Mouse (Mus musculus) gastrocnemius, postnatal 4 days (tissue): Measurements from ENCODE around the gene Txn2. TPM values are rescaled to one million over a fixed set of nuclear protein-coding genes. Genes with fewer than 3 reads are reported as not detected.
"Not testable (repeated sequence)": the region's sequence is repeated elsewhere in the genome, so short reads cannot be mapped to it uniquely, and the experiment has no call there.

Experiments
- DNase-seq, 2 experiments: peaks; one replicate each; pipeline ENCODE4 v3.0.0; 2021 to 2022; ENCODE audit warnings: low spot score in 2 of 2, mixed read lengths in 2 of 2
- total RNA-seq, 2 experiments: library from RNA; stranded (reverse); gene quantifications; 2 replicates each; pipeline ENCODE4 v1.2.3; 2021

The Txn2 gene
- total RNA-seq, 2 experiments from 2014 or later: 152 to 157 TPM

GRCm38 (mm10) chr15:77881698-77882097 is 47.1 kb downstream of the Txn2 start:
- no peak for DNase-seq

- DNase-seq: no peak
Measured at GRCm38 (mm10) chr15:77880738-77881137, 48.1 kb downstream of the Txn2 start.

GRCm38 (mm10) chr15:77879756-77880155 is 49.0 kb downstream of the Txn2 start:
- DNase-seq: no peak

DNA sequence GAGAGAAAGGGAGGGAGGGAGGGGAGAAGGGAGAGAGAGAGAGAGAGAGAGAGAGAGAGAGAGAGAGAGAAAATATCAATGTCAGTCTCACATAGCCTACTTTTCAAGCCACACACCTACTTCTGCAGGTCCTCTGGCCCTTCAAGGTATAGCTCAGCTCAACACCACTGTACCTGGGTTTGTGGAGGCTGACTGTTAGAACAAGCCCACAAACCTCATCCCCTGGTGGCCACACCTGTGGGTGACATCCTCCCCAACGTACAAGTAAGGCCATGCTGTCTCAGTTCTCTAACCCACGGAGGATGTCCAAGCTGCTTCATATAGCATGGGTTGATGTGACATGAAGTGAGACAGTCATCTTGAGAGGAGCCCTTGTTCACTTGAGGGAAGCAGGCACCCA is 51.6 kb downstream of the Txn2 start:
- no peak for DNase-seq

- no peak for DNase-seq
Measured at GRCm38 (mm10) chr15:77876716-77877115, 52.1 kb downstream of the Txn2 start.

DNA sequence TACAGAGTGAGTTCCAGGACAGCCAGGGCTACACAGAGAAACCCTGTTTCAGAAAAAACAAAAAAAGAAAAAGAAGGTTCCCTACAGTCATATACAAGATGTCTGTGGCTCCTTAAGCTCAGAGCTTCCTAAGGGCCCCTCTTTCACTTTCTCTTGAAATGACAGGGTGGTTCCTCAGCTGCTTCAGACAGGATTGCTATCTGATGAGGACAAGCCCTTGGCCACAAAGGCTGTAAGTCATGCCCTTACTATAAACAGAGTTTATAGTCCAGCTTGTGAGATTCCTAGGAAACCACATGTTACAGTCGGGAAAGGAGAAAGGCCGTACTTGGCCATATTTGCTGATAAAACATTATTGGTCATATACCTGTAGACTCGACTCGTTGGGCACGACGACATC is 52.9 kb downstream of the Txn2 start:
- no peak for DNase-seq

DNA sequence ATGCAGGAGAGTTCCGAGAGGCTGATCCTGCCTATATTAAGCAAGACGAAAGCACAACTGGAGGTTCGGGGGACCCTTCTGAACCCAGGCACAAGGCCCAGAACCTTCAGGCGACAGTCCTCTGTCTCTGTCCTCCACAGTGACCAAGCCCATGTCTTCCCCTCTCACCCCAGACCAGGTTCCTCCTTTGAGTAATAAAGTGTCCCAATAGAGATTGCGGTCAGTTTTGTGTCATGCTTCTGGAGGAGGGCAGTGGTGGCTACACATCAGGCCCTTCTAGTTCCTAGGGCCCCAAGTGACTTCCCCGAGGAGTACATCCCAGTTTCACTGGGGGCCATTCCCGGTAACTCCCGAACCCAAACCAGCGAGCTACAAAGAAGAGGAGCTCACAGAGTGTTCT is 54.0 kb downstream of the Txn2 start:
- DNase-seq: no peak

- no peak for DNase-seq
Measured at GRCm38 (mm10) chr15:77874310-77874709, 54.5 kb downstream of the Txn2 start.

- no peak for DNase-seq
Measured at GRCm38 (mm10) chr15:77873564-77873963, 55.2 kb downstream of the Txn2 start.

DNA sequence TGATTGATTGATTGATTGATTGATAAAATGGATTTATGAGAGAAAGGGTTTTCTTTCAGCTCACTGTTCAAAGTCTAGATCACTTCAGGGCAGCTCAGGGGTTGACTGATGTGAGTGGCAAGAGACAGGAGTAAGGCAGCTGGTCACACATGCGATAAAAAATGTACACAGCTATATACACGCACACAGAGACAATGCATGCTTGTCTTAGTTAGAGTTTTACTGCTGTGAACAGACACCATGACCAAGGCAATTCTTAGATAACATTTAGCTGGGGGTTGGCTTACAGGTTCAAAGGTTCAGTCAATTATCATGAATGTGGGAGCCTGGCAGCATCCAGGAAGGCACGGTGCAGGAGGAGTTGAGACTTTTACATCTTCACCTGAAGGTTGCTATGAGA is 55.8 kb downstream of the Txn2 start:
- no peak for DNase-seq

- DNase-seq: no peak
Measured at GRCm38 (mm10) chr15:77868340-77868739, 60.5 kb downstream of the Txn2 start.

GRCm38 (mm10) chr15:77867231-77867968 is 61.4 kb downstream of the Txn2 start:
- DNase-seq: not testable (repeated sequence)

DNA sequence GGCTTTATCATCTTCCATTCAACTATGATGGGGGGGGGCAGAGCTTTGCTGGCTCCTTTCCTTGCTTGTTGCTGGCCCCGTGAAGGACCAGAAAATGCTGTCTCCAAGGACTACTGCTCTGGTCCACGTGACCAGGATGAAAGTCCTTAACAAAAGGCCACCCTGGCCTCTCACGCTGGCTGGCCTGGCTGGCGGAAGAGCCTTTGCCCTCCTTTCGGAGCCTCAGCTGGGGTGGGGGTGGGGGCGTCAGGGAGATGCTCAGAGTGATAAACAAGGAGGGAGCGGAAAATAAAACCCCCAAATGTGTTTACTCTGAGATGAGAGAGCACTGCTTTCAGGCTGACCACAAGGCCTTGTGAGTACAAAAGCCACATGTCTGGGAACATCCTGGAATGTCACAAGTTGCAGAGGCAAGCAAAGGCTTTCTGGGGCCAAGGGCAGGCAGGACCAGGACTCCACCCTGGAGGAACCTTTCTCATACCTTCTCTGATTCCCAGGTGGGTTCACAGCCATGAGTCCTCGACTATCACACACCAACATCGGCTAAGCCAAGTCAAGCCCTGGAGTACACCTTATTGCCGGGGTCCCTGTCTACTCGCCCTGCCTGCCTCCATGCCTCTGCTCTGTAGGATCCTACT is 62.1 kb downstream of the Txn2 start:
- DNase-seq: no peak

Other genes with a start within 250 kb of the Txn2 start
- gene Apol7e, start 230.1 kb downstream of the Txn2 start, total RNA-seq: under 1 TPM in 1 of 2 experiments, not detected in 1; 0.20 TPM
- gene Apol9b, start 200.0 kb downstream of the Txn2 start, total RNA-seq: not detected
- gene Apol8, start 172.0 kb downstream of the Txn2 start, total RNA-seq: under 1 TPM in 1 of 2 experiments, not detected in 1; 0.21 TPM
- gene Myh9, start 86.8 kb downstream of the Txn2 start, total RNA-seq: 100 to 1,000 TPM; 171 to 187 TPM
- 1 to 10 TPM; 1.4 to 1.5 TPM for gene Foxred2, start 27.7 kb upstream of the Txn2 start, total RNA-seq
- 100 to 1,000 TPM; 115 to 120 TPM for gene Eif3d, start 41.8 kb upstream of the Txn2 start, total RNA-seq
- gene Cacng2, start 191.0 kb upstream of the Txn2 start, total RNA-seq: under 1 TPM in 1 of 2 experiments, not detected in 1; 0.05 TPM
- gene Ift27, start 245.1 kb upstream of the Txn2 start, total RNA-seq: 10 to 100 TPM; 38.0 to 48.1 TPM